Mouse (Mus musculus) right cerebral cortex, postnatal 25 days (tissue): ENCODE results near the gene Ipmk.
A peak's percentile ranks its signal among the peaks of the same experiment; 100 is the strongest.
"Not testable (repeated sequence)": the region's sequence is repeated elsewhere in the genome, so short reads cannot be mapped to it uniquely, and the experiment has no call there.

ENCODE experiments used
- DNase-seq: peaks from one replicate; pipeline ENCODE4 v3.0.0; 2022

The Ipmk gene

GRCm38 (mm10) chr10:71376014-71376413 is 28.5 kb downstream of the Ipmk start:
- DNase-seq: no peak

GRCm38 (mm10) chr10:71380406-71380805 is 32.8 kb downstream of the Ipmk start:
- peak; percentile 59 for DNase-seq

GRCm38 (mm10) chr10:71381471-71382033 is 34.0 kb downstream of the Ipmk start:
- no peak for DNase-seq

- no peak for DNase-seq
Measured at GRCm38 (mm10) chr10:71382109-71382508, 34.5 kb downstream of the Ipmk start.

GRCm38 (mm10) chr10:71382858-71383551 is 35.4 kb downstream of the Ipmk start:
- DNase-seq: no peak

- DNase-seq: not testable (repeated sequence)
Measured at GRCm38 (mm10) chr10:71383552-71383924, 36.0 kb downstream of the Ipmk start.

- no peak for DNase-seq
Measured at GRCm38 (mm10) chr10:71384159-71385044, 36.8 kb downstream of the Ipmk start.

GRCm38 (mm10) chr10:71389311-71389710 is 41.7 kb downstream of the Ipmk start:
- no peak for DNase-seq

- no peak for DNase-seq
Measured at GRCm38 (mm10) chr10:71398383-71399145, 51.0 kb downstream of the Ipmk start.

GRCm38 (mm10) chr10:71399399-71399798 is 51.8 kb downstream of the Ipmk start:
- DNase-seq: no peak

- no peak for DNase-seq
Measured at GRCm38 (mm10) chr10:71399987-71400386, 52.4 kb downstream of the Ipmk start.

- DNase-seq: no peak
Measured at GRCm38 (mm10) chr10:71400818-71401646, 53.5 kb downstream of the Ipmk start.

GRCm38 (mm10) chr10:71403638-71404037 is 56.1 kb downstream of the Ipmk start:
- DNase-seq: no peak

GRCm38 (mm10) chr10:71405523-71406217 is 58.1 kb downstream of the Ipmk start:
- no peak for DNase-seq

- no peak for DNase-seq
Measured at GRCm38 (mm10) chr10:71409948-71410347, 62.4 kb downstream of the Ipmk start.

- no peak for DNase-seq
Measured at GRCm38 (mm10) chr10:71413401-71413800, 65.8 kb downstream of the Ipmk start.

GRCm38 (mm10) chr10:71421531-71421930 is 74.0 kb downstream of the Ipmk start:
- no peak for DNase-seq

- peak; percentile 38 for DNase-seq
Measured at GRCm38 (mm10) chr10:71422047-71423037, 74.8 kb downstream of the Ipmk start.

- DNase-seq: no peak
Measured at GRCm38 (mm10) chr10:71426740-71427139, 79.2 kb downstream of the Ipmk start.

- no peak for DNase-seq
Measured at GRCm38 (mm10) chr10:71427381-71427780, 79.8 kb downstream of the Ipmk start.
